Mouse (Mus musculus): ENCODE results near the gene Shc4. TPM values are rescaled to one million over a fixed set of nuclear protein-coding genes. Genes with fewer than 3 reads are reported as not detected.

Gene Shc4
- polyA plus RNA-seq, 1 experiment from 2014 or later = 0.37 TPM

DNA sequence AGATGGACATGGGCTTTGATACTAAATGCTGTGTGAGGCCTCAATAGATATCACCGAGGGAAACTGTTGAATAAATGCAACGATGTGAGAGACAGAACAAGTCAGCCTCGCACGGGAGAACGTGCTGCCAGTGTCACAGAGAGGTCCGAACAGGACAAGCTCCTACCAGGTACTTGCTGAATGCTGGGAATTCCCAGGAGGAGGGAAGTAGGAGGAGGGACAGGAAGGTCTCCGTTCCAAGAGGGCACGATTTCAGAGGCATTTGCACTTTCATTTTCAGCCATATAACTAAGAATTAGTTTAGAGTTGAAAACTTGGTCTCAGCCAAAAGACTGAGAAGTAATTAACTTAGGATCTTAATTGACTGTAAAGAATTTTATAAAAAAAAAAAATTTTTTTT, 72.4 kb downstream of the Shc4 start:
- no peak for ATAC-seq (replicated peaks; ENCODE audit: low FRiP score, low read depth)
- no peak for TF ChIP-seq CTCF (IDR thresholded peaks at IDR 0.05; ENCODE audit: low read depth)
- no peaks in the 10 kb centered on the region for H3K9me3 ChIP-seq (replicated peaks; ENCODE audit: low read length)
- H3K36me3 ChIP-seq (ENCODE audit: insufficient read depth, low read length) = no peaks in the 10 kb centered on the region
- 67% methylated on average over 8 of the region's 8 CpGs for WGBS
- H3K27me3 ChIP-seq (ENCODE audit: insufficient read depth, low read length) = no peaks in the 10 kb centered on the region
- no peak for DNase-seq (ENCODE audit: low spot score)
- no peak overlapping the region for H3K4me3 ChIP-seq (replicated peaks; ENCODE audit: low read depth, low read length)
- H3K27ac ChIP-seq = no peak overlapping the region
- no peaks in the 10 kb centered on the region for H3K4me1 ChIP-seq (replicated peaks; ENCODE audit: insufficient read depth, low read length)
- no peak overlapping the region for H3K4me2 ChIP-seq (ENCODE audit: low read length)
- no peak overlapping the region for H3K9ac ChIP-seq (ENCODE audit: low read depth, low read length)

DNA sequence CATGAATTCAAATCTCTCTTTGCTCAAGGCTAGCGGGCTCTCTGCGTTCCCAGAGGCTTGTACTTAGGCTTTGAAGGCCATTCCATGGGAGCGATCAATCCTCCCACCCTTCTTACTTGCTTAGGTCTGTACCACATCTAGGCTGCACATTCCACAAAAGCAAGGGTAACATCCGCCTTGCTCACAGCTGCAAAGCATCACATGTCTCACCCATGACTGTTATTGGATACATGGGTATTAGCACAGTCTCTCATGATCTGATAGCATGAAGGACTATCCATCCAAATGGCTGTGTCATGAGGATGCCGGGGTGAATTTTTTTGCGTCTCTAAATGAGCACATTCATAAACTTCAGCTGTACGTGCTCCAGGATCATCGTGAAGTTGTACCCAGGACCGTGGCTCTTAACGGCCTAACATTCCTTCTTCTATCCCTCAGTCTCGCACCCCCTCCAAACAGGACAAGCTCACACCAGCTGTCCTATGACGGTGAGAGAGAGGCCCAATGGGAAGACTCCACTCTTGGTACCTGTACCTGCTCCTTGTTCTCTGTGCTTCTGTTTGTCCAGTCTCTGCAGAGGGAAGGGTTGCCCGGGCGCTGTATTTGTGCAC, 73.1 kb downstream of the Shc4 start:
- TF ChIP-seq CTCF (IDR thresholded peaks at IDR 0.05; ENCODE audit: low read depth) = no peak
- no peak overlapping the region for H3K4me3 ChIP-seq (replicated peaks; ENCODE audit: low read depth, low read length)
- 77% methylated on average over 14 of the region's 14 CpGs for WGBS
- H3K27ac ChIP-seq = no peak overlapping the region
- no peak for DNase-seq (ENCODE audit: low spot score)
- H3K36me3 ChIP-seq (ENCODE audit: insufficient read depth, low read length) = no peaks in the 10 kb centered on the region
- H3K4me1 ChIP-seq (replicated peaks; ENCODE audit: insufficient read depth, low read length) = no peaks in the 10 kb centered on the region
- H3K4me2 ChIP-seq (ENCODE audit: low read length) = no peak overlapping the region
- H3K9ac ChIP-seq (ENCODE audit: low read depth, low read length) = no peak overlapping the region
- peak; percentile 33; the same call in 1 of the 2 replicates for ATAC-seq (replicated peaks; ENCODE audit: low FRiP score, low read depth)
- no peaks in the 10 kb centered on the region for H3K9me3 ChIP-seq (replicated peaks; ENCODE audit: low read length)
- H3K27me3 ChIP-seq (ENCODE audit: insufficient read depth, low read length) = no peaks in the 10 kb centered on the region

DNA sequence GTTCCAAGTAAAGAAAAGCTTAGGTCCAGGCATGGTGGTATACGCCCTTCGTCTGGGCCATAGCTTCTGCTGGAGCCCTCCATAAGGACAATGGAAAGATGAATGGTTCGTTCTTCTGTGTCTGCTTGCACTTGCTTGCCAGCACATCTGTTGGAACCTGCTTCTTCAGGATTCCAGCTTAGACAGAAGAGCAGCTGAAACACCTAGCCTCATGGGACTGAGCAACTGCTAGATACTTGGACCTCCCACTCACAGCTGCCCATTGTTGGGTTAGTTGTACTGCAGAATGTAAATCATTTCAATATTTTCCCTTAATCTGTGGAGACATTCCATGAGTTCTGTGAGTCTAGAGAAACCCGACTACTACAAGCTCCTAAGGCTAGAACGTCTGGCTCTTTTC, 73.9 kb downstream of the Shc4 start:
- Histone ChIP-seq H3K4me2 (ENCODE audit: low read length) (no peak overlapping the region), H3K27ac (no peak overlapping the region), H3K9me3 (replicated peaks; ENCODE audit: low read length) (no peaks in the 10 kb centered on the region), H3K9ac (ENCODE audit: low read depth, low read length) (no peak overlapping the region), H3K36me3 (ENCODE audit: insufficient read depth, low read length) (no peaks in the 10 kb centered on the region), H3K27me3 (ENCODE audit: insufficient read depth, low read length) (no peaks in the 10 kb centered on the region), H3K4me3 (replicated peaks; ENCODE audit: low read depth, low read length) (no peak overlapping the region), H3K4me1 (replicated peaks; ENCODE audit: insufficient read depth, low read length) (no peaks in the 10 kb centered on the region)
- WGBS = 83% methylated on average over 5 of the region's 5 CpGs
- DNase-seq (ENCODE audit: low spot score) (no peak), ATAC-seq (replicated peaks; ENCODE audit: low FRiP score, low read depth) (no peak)
- no peak for TF ChIP-seq CTCF (IDR thresholded peaks at IDR 0.05; ENCODE audit: low read depth)

DNA sequence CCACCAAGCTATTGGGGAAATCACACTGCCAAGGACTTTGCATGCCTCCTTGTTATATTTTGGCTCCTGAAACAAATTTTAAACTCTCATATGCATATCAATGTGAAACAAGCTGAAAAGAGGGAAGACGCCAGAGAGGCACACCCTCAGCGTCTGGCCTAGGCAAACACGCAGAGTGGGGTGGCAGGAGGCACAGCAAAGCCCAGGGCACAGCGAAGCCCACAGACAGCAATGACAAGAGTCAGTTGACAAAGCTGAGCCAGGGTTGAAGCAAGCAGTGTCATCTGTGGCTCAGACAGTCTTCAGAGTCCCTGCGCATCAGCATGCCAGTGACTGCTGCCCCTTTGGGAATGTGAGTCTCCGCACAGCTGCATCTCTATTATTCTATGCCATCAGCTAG, 79.0 kb downstream of the Shc4 start:
- Histone ChIP-seq H3K27ac (no peak overlapping the region), H3K36me3 (ENCODE audit: insufficient read depth, low read length) (no peaks in the 10 kb centered on the region), H3K27me3 (ENCODE audit: insufficient read depth, low read length) (no peaks in the 10 kb centered on the region), H3K4me1 (replicated peaks; ENCODE audit: insufficient read depth, low read length) (no peaks in the 10 kb centered on the region), H3K9me3 (replicated peaks; ENCODE audit: low read length) (no peaks in the 10 kb centered on the region), H3K4me3 (replicated peaks; ENCODE audit: low read depth, low read length) (no peak overlapping the region), H3K9ac (ENCODE audit: low read depth, low read length) (no peak overlapping the region), H3K4me2 (ENCODE audit: low read length) (no peak overlapping the region)
- 88% methylated on average over 6 of the region's 6 CpGs for whole genome bisulfite sequencing
- ATAC-seq (replicated peaks; ENCODE audit: low FRiP score, low read depth) = no peak
- TF ChIP-seq CTCF (IDR thresholded peaks at IDR 0.05; ENCODE audit: low read depth) = no peak
- no peak for DNase-seq (ENCODE audit: low spot score)

DNA sequence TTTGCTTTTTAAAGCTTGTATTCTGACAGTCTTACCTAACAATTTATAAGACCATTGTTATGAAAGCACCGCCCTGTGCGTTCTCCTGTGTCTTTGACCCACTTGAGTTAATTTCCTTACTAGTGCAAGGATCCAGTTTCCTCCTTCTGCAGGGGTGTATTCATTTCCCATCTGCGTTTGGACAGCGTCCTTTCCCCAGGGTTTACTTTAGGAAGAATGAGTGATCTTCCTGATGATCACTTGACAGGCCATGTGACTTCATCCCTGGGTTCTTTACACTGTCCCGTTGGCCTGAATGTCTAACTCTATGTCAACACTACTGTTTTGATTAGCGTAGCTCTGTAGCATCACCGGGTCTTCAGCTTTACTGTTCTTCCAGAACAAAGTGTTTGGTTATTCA, 86.6 kb downstream of the Shc4 start:
- Histone ChIP-seq H3K36me3 (ENCODE audit: insufficient read depth, low read length) (no peaks in the 10 kb centered on the region), H3K4me3 (replicated peaks; ENCODE audit: low read depth, low read length) (no peak overlapping the region), H3K4me2 (ENCODE audit: low read length) (no peak overlapping the region), H3K27ac (no peak overlapping the region), H3K27me3 (ENCODE audit: insufficient read depth, low read length) (no peaks in the 10 kb centered on the region), H3K9ac (ENCODE audit: low read depth, low read length) (no peak overlapping the region), H3K9me3 (replicated peaks; ENCODE audit: low read length) (no peaks in the 10 kb centered on the region), H3K4me1 (replicated peaks; ENCODE audit: insufficient read depth, low read length) (no peaks in the 10 kb centered on the region)
- WGBS = 35% methylated on average over 7 of the region's 7 CpGs
- no peak for TF ChIP-seq CTCF (IDR thresholded peaks at IDR 0.05; ENCODE audit: low read depth)
- no peak for ATAC-seq (replicated peaks; ENCODE audit: low FRiP score, low read depth)
- peak; percentile 36 for DNase-seq (ENCODE audit: low spot score)

DNA sequence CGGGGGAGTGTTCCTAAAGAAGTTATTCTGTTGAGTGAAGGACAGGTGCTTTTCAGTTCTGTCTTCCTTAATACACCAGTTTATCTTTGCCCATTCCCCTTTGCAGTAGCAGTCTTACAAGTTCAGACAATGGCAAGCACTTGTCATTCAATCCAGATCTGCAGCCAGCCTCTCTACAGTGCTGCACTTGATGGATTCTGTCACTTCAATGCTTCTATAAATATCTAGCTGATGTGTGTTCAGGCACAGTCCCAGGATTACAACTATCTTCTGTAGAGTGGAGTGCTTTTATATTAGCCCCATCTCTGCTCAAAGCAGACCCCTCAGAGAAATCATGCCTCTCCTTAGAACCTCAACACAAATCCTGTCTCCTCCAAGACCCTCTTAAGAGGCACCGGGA, 93.9 kb downstream of the Shc4 start:
- TF ChIP-seq CTCF (IDR thresholded peaks at IDR 0.05; ENCODE audit: low read depth) = no peak
- H3K27ac ChIP-seq = no peak overlapping the region
- no peak overlapping the region for H3K9ac ChIP-seq (ENCODE audit: low read depth, low read length)
- no peaks in the 10 kb centered on the region for H3K9me3 ChIP-seq (replicated peaks; ENCODE audit: low read length)
- H3K4me2 ChIP-seq (ENCODE audit: low read length) = no peak overlapping the region
- no peaks in the 10 kb centered on the region for H3K36me3 ChIP-seq (ENCODE audit: insufficient read depth, low read length)
- DNase-seq (ENCODE audit: low spot score) (no peak), ATAC-seq (replicated peaks; ENCODE audit: low FRiP score, low read depth) (no peak)
- no peaks in the 10 kb centered on the region for H3K4me1 ChIP-seq (replicated peaks; ENCODE audit: insufficient read depth, low read length)
- H3K27me3 ChIP-seq (ENCODE audit: insufficient read depth, low read length) = no peaks in the 10 kb centered on the region
- no peak overlapping the region for H3K4me3 ChIP-seq (replicated peaks; ENCODE audit: low read depth, low read length)
- 95% methylated on average over 2 of the region's 2 CpGs for WGBS

DNA sequence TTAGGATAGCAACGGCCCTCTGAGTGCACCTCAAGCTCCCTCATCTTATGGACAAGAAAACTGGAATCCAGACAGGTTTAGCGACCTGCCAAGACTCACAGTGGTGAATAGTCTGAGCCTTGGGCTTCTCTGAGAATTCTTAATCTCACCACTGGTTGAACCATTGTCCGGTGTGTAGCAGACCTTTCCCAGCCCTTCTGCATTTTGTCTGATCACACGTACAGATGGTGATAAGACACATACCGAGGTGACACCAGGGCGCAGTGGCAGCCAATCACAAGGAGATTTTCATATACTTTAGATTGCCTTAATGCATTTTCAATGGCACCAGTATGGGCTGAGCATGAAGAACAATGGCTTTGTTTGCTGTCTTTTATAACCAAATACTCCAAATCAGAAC, 95.5 kb downstream of the Shc4 start:
- DNase-seq (ENCODE audit: low spot score) = no peak
- 79% methylated on average over 6 of the region's 6 CpGs for WGBS
- 0 out of 2 replicates have a peak, but pooled peaks cover 6% of the 10 kb centered on the region for H3K4me1 ChIP-seq (replicated peaks; ENCODE audit: insufficient read depth, low read length)
- no peaks in the 10 kb centered on the region for H3K27me3 ChIP-seq (ENCODE audit: insufficient read depth, low read length)
- no peaks in the 10 kb centered on the region for H3K9me3 ChIP-seq (replicated peaks; ENCODE audit: low read length)
- no peaks in the 10 kb centered on the region for H3K36me3 ChIP-seq (ENCODE audit: insufficient read depth, low read length)
- H3K4me3 ChIP-seq (replicated peaks; ENCODE audit: low read depth, low read length) = no peak overlapping the region
- no peak overlapping the region for H3K27ac ChIP-seq
- H3K4me2 ChIP-seq (ENCODE audit: low read length) = no peak overlapping the region
- H3K9ac ChIP-seq (ENCODE audit: low read depth, low read length) = no peak overlapping the region
- no peak for ATAC-seq (replicated peaks; ENCODE audit: low FRiP score, low read depth)
- no peak for TF ChIP-seq CTCF (IDR thresholded peaks at IDR 0.05; ENCODE audit: low read depth)
